Mouse (Mus musculus): ENCODE results near the gene Ankfy1. TPM values are rescaled to one million over a fixed set of nuclear protein-coding genes. Genes with fewer than 3 reads are reported as not detected.

The Ankfy1 gene
- total and polyA plus RNA-seq, 2 experiments from 2014 or later = 15.7 to 55.8 TPM

GRCm38 (mm10) chr11:72782103-72782502 lies 92.3 kb downstream of the Ankfy1 start:
- no peak for DNase-seq
- no peak for TF ChIP-seq CTCF (IDR thresholded peaks at IDR 0.05; ENCODE audit: low read depth)
- no peak overlapping the region for H3K27ac ChIP-seq (ENCODE audit: low read depth, low read length)
- no peak overlapping the region for H3K4me3 ChIP-seq (ENCODE audit: low read depth, low read length)
- ATAC-seq = no peak
- H3K36me3 ChIP-seq (ENCODE audit: insufficient read depth) = no peaks in the 10 kb centered on the region
- no peak overlapping the region for H3K4me2 ChIP-seq (ENCODE audit: low read depth)
- no peak overlapping the region for H3K9ac ChIP-seq
- H3K27me3 ChIP-seq (ENCODE audit: insufficient read depth, low read length) = no peaks in the 10 kb centered on the region
- 76% methylated on average over 2 of the region's 2 CpGs for WGBS
- no peaks in the 10 kb centered on the region for H3K4me1 ChIP-seq (ENCODE audit: insufficient read depth)
- H3K9me3 ChIP-seq (ENCODE audit: low read length) = no peaks in the 10 kb centered on the region

GRCm38 (mm10) chr11:72782503-72782902 lies 92.7 kb downstream of the Ankfy1 start:
- no peaks in the 10 kb centered on the region for H3K27me3 ChIP-seq (ENCODE audit: insufficient read depth, low read length)
- H3K4me3 ChIP-seq (ENCODE audit: low read depth, low read length) = no peak overlapping the region
- 84% methylated on average over 3 of the region's 3 CpGs for WGBS
- ATAC-seq (no peak), DNase-seq (no peak)
- no peak for TF ChIP-seq CTCF (IDR thresholded peaks at IDR 0.05; ENCODE audit: low read depth)
- H3K36me3 ChIP-seq (ENCODE audit: insufficient read depth) = no peaks in the 10 kb centered on the region
- no peaks in the 10 kb centered on the region for H3K9me3 ChIP-seq (ENCODE audit: low read length)
- H3K9ac ChIP-seq = no peak overlapping the region
- no peak overlapping the region for H3K4me2 ChIP-seq (ENCODE audit: low read depth)
- no peaks in the 10 kb centered on the region for H3K4me1 ChIP-seq (ENCODE audit: insufficient read depth)
- no peak overlapping the region for H3K27ac ChIP-seq (ENCODE audit: low read depth, low read length)

GRCm38 (mm10) chr11:72792033-72792432 lies 102.2 kb downstream of the Ankfy1 start:
- H3K27ac ChIP-seq (ENCODE audit: low read depth, low read length) = no peak overlapping the region
- H3K36me3 ChIP-seq (ENCODE audit: insufficient read depth) = no peaks in the 10 kb centered on the region
- no peak overlapping the region for H3K9ac ChIP-seq
- no peak for ATAC-seq
- no peaks in the 10 kb centered on the region for H3K27me3 ChIP-seq (ENCODE audit: insufficient read depth, low read length)
- DNase-seq = no peak
- no peaks in the 10 kb centered on the region for H3K9me3 ChIP-seq (ENCODE audit: low read length)
- 0 out of 2 replicates have a peak, but pooled peaks cover under 1% of the 10 kb centered on the region for H3K4me1 ChIP-seq (ENCODE audit: insufficient read depth)
- H3K4me2 ChIP-seq (ENCODE audit: low read depth) = no peak overlapping the region
- TF ChIP-seq CTCF (IDR thresholded peaks at IDR 0.05; ENCODE audit: low read depth) = no peak
- H3K4me3 ChIP-seq (ENCODE audit: low read depth, low read length) = no peak overlapping the region

- H3K4me1 ChIP-seq (ENCODE audit: insufficient read depth) = peaks cover 5% of the 10 kb centered on the region
- H3K4me3 ChIP-seq (ENCODE audit: low read depth, low read length) = peak overlapping the region; percentile 99
- no peaks in the 10 kb centered on the region for H3K36me3 ChIP-seq (ENCODE audit: insufficient read depth)
- DNase-seq = no peak
- no peaks in the 10 kb centered on the region for H3K9me3 ChIP-seq (ENCODE audit: low read length)
- H3K4me2 ChIP-seq (ENCODE audit: low read depth) = peak overlapping the region; percentile 75
- peak overlapping the region; percentile 91 for H3K9ac ChIP-seq
- H3K27ac ChIP-seq (ENCODE audit: low read depth, low read length) = peak overlapping the region; percentile 86
- WGBS = 18% methylated on average over 14 of the region's 14 CpGs
- peak; percentile 33 for ATAC-seq
- TF ChIP-seq CTCF (IDR thresholded peaks at IDR 0.05; ENCODE audit: low read depth) = no peak
- no peaks in the 10 kb centered on the region for H3K27me3 ChIP-seq (ENCODE audit: insufficient read depth, low read length)
Observed at GRCm38 (mm10) chr11:72795149-72795454, 105.3 kb downstream of the Ankfy1 start.

- under 1% methylated on average over 61 of the region's 69 CpGs for WGBS
- H3K36me3 ChIP-seq (ENCODE audit: insufficient read depth) = no peaks in the 10 kb centered on the region
- DNase-seq = peak; percentile 97
- ATAC-seq = peak; percentile 97
- no peaks in the 10 kb centered on the region for H3K27me3 ChIP-seq (ENCODE audit: insufficient read depth, low read length)
- H3K9ac ChIP-seq = peak within 1 kb of the TSS; percentile 91
- H3K27ac ChIP-seq (ENCODE audit: low read depth, low read length) = peak within 1 kb of the TSS; percentile 86
- no peak for TF ChIP-seq CTCF (IDR thresholded peaks at IDR 0.05; ENCODE audit: low read depth)
- peak within 1 kb of the TSS; percentile 84 for H3K4me2 ChIP-seq (ENCODE audit: low read depth)
- peak within 1 kb of the TSS; percentile 99 for H3K4me3 ChIP-seq (ENCODE audit: low read depth, low read length)
- peaks cover 5% of the 10 kb centered on the region for H3K4me1 ChIP-seq (ENCODE audit: insufficient read depth)
- no peaks in the 10 kb centered on the region for H3K9me3 ChIP-seq (ENCODE audit: low read length)
Observed at GRCm38 (mm10) chr11:72795455-72796295, 105.9 kb downstream of the Ankfy1 start, which contains the start of the genes Cyb5d2 and Zzef1. Gene Cyb5d2, minus strand, starts transcription at chr11:72796142. Gene Zzef1, plus strand, starts transcription at chr11:72796226.

- Histone ChIP-seq H3K4me3 (ENCODE audit: low read depth, low read length) (peak overlapping the region; percentile 99), H3K4me2 (ENCODE audit: low read depth) (peak overlapping the region; percentile 84), H3K27me3 (ENCODE audit: insufficient read depth, low read length) (no peaks in the 10 kb centered on the region), H3K9ac (peak overlapping the region; percentile 91), H3K9me3 (ENCODE audit: low read length) (no peaks in the 10 kb centered on the region), H3K27ac (ENCODE audit: low read depth, low read length) (peak overlapping the region; percentile 86), H3K4me1 (ENCODE audit: insufficient read depth) (peaks cover 5% of the 10 kb centered on the region), H3K36me3 (ENCODE audit: insufficient read depth) (no peaks in the 10 kb centered on the region)
- no peak for TF ChIP-seq CTCF (IDR thresholded peaks at IDR 0.05; ENCODE audit: low read depth)
- ATAC-seq = peak; percentile 47
- DNase-seq = no peak
- WGBS = under 1% methylated on average over 40 of the region's 42 CpGs
Observed at GRCm38 (mm10) chr11:72796296-72796687, 106.5 kb downstream of the Ankfy1 start.

- Histone ChIP-seq H3K9ac (peak overlapping the region; percentile 91), H3K4me1 (ENCODE audit: insufficient read depth) (peaks cover 5% of the 10 kb centered on the region), H3K9me3 (ENCODE audit: low read length) (no peaks in the 10 kb centered on the region), H3K27ac (ENCODE audit: low read depth, low read length) (0 out of 2 replicates have a peak overlapping the region, but pooled peaks have one; percentile 4), H3K4me2 (ENCODE audit: low read depth) (peak overlapping the region; percentile 84), H3K4me3 (ENCODE audit: low read depth, low read length) (peak overlapping the region; percentile 99), H3K36me3 (ENCODE audit: insufficient read depth) (no peaks in the 10 kb centered on the region), H3K27me3 (ENCODE audit: insufficient read depth, low read length) (no peaks in the 10 kb centered on the region)
- DNase-seq (no peak), ATAC-seq (no peak)
- 18% methylated on average over 10 of the region's 10 CpGs for WGBS
- TF ChIP-seq CTCF (IDR thresholded peaks at IDR 0.05; ENCODE audit: low read depth) = no peak
Observed at GRCm38 (mm10) chr11:72796773-72797338, 107.0 kb downstream of the Ankfy1 start.
